Mouse (Mus musculus): ENCODE measurements around the gene Anln. TPM values are rescaled to one million over a fixed set of nuclear protein-coding genes. Genes with fewer than 3 reads are reported as not detected.
"Not testable (repeated sequence)": the region's sequence is repeated elsewhere in the genome, so short reads cannot be mapped to it uniquely, and the experiment has no call there.

The Anln gene
- polyA plus RNA-seq, 1 experiment from 2014 or later = 41.9 TPM

DNA sequence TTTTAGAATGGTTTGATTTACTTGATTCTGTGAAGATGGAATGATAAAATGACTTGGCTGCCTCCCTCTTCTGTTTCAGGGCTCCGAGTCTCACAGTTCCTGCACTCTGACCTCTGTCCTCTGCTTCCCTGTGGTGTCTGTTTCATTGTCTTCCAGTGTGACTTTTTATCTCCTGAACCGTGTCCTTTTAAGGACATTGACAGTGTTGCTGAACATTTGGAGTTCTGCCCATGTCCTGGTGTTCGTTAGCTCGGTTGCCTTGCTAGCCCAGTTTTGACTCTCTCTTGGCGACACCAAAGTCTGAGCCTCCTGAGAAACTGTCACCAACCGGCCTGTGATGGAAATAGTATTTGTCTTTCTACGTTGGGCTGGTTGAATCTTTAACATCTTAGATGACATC is 31.5 kb upstream of the Anln start:
- no peak for ATAC-seq (ENCODE audit: insufficient number of reproducible peaks, insufficient read depth, low FRiP score, low TSS enrichment, low read depth)
- H3K27ac ChIP-seq = no peak overlapping the region
- H3K9me3 ChIP-seq = no peaks in the 10 kb centered on the region
- no peak overlapping the region for H3K4me3 ChIP-seq
- no peaks in the 10 kb centered on the region for H3K27me3 ChIP-seq
- no peak overlapping the region for H3K4me2 ChIP-seq
- H3K9ac ChIP-seq = no peak overlapping the region
- H3K36me3 ChIP-seq = no peaks in the 10 kb centered on the region
- 41% methylated on average over 7 of the region's 7 CpGs for WGBS
- H3K4me1 ChIP-seq = no peaks in the 10 kb centered on the region

- H3K27me3 ChIP-seq = no peaks in the 10 kb centered on the region
- ATAC-seq (ENCODE audit: insufficient number of reproducible peaks, insufficient read depth, low FRiP score, low TSS enrichment, low read depth) = no peak
- no peak overlapping the region for H3K4me3 ChIP-seq
- WGBS = 80% methylated on average over 3 of the region's 3 CpGs
- no peaks in the 10 kb centered on the region for H3K36me3 ChIP-seq
- no peaks in the 10 kb centered on the region for H3K9me3 ChIP-seq
- no peak overlapping the region for H3K4me2 ChIP-seq
- H3K9ac ChIP-seq = no peak overlapping the region
- no peaks in the 10 kb centered on the region for H3K4me1 ChIP-seq
- H3K27ac ChIP-seq = no peak overlapping the region
Measured at GRCm38 (mm10) chr9:22419877-22420276, 30.9 kb upstream of the Anln start.

- H3K4me3 ChIP-seq = no peak overlapping the region
- 46% methylated on average over 6 of the region's 6 CpGs for WGBS
Measured at GRCm38 (mm10) chr9:22417547-22417946, 28.6 kb upstream of the Anln start.

DNA sequence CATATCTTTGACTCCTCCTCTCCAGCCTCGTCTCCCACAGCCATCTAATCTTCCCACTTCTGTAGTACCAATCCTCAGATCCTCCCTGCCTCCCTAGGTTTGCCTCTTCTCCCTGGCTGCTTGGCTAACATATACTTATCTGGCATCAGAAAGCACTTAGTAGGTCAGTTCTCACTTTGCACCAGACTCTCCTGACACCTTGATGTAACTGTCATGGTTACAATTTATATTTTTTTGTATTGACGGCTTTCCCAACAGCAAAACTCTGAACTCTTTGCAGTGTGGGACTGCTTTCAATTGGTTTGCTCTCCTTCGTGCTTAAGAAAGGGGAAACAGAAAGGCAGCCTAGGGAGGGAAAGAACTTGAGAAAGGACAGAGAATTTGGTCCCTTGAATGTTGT is 27.2 kb upstream of the Anln start:
- no peak overlapping the region for H3K27ac ChIP-seq
- no peaks in the 10 kb centered on the region for H3K27me3 ChIP-seq
- 70% methylated on average over 3 of the region's 3 CpGs for WGBS
- H3K4me3 ChIP-seq = no peak overlapping the region
- no peak for ATAC-seq (ENCODE audit: insufficient number of reproducible peaks, insufficient read depth, low FRiP score, low TSS enrichment, low read depth)
- no peaks in the 10 kb centered on the region for H3K9me3 ChIP-seq
- no peak overlapping the region for H3K4me2 ChIP-seq
- H3K9ac ChIP-seq = no peak overlapping the region
- H3K4me1 ChIP-seq = peaks cover 2% of the 10 kb centered on the region; the same call in 1 of the 2 replicates
- no peaks in the 10 kb centered on the region for H3K36me3 ChIP-seq

More at GRCm38 (mm10) chr9:22417547-22417946, 28.6 kb upstream of the Anln start:
- H3K27me3 ChIP-seq = no peaks in the 10 kb centered on the region
- H3K4me1 ChIP-seq = no peaks in the 10 kb centered on the region
- no peak for ATAC-seq (ENCODE audit: insufficient number of reproducible peaks, insufficient read depth, low FRiP score, low TSS enrichment, low read depth)
- no peak overlapping the region for H3K27ac ChIP-seq
- H3K9ac ChIP-seq = no peak overlapping the region
- H3K36me3 ChIP-seq = no peaks in the 10 kb centered on the region
- H3K4me2 ChIP-seq = no peak overlapping the region
- H3K9me3 ChIP-seq = no peaks in the 10 kb centered on the region

GRCm38 (mm10) chr9:22411002-22411857 is 22.2 kb upstream of the Anln start, which contains the start of gene 9530077C05Rik:
Gene 9530077C05Rik, plus strand, starts transcription at chr9:22411513.
- ATAC-seq (ENCODE audit: insufficient number of reproducible peaks, insufficient read depth, low FRiP score, low TSS enrichment, low read depth) = peak; percentile 96
- H3K4me3 ChIP-seq = peak within 1 kb of the TSS; percentile 64
- no peak within 1 kb of the TSS for H3K27ac ChIP-seq
- under 1% methylated on average over 43 of the region's 43 CpGs for WGBS
- H3K9ac ChIP-seq = peak within 1 kb of the TSS; percentile 69
- peak within 1 kb of the TSS; percentile 81 for H3K4me2 ChIP-seq
- no peaks in the 10 kb centered on the region for H3K9me3 ChIP-seq
- no peaks in the 10 kb centered on the region for H3K36me3 ChIP-seq
- no peaks in the 10 kb centered on the region for H3K27me3 ChIP-seq
- H3K4me1 ChIP-seq = peaks cover 2% of the 10 kb centered on the region; the same call in 1 of the 2 replicates

DNA sequence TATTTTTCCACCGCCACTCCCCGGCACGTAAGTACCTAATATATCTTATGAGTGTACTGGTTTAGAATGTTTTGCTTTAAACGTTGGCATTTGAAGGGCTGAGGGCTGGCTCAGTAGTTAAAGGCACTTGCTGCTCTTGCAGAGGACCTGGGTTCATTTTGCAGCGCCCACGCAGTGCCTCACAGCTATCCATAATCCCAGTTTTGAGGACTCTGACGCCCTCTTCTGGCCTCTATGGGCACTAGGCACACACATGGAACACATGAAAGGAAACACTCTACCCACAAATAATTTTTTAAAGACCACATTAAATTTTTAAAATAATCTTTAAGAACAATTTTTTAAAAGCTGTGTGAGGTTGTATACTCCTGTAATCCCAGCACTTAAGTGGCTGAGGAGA is 20.5 kb upstream of the Anln start:
- no peak overlapping the region for H3K9ac ChIP-seq
- ATAC-seq (ENCODE audit: insufficient number of reproducible peaks, insufficient read depth, low FRiP score, low TSS enrichment, low read depth) = no peak
- WGBS = 75% methylated on average over 7 of the region's 7 CpGs

DNA sequence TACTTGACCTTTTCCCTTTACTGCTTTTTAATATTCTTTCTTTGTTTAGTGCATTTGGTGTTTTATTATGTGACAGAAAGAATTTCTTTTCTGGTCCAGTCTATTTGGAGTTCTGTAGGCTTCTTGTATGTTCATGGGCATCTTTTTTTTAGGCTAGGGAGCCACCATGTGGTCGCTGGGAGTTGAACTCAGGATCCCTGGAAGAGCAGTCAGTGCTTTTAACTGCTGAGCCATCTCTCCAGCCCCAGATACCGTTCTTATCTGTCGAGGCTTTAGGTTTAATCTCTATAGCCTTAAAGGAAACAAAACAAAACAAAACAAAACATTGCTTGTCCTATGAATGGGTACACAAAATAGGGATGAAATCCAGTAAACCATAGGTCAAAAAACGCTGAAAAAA is 19.4 kb upstream of the Anln start:
- H3K27ac ChIP-seq; H3K27me3 ChIP-seq; H3K9ac ChIP-seq; H3K4me1 ChIP-seq; ATAC-seq (ENCODE audit: insufficient number of reproducible peaks, insufficient read depth, low FRiP score, low TSS enrichment, low read depth); H3K9me3 ChIP-seq; H3K36me3 ChIP-seq; H3K4me3 ChIP-seq; H3K4me2 ChIP-seq: not testable (repeated sequence)
- 27% methylated on average over 4 of the region's 4 CpGs for WGBS

More for the DNA sequence above, 20.5 kb upstream of the Anln start:
- Histone ChIP-seq H3K4me1 (peaks cover 2% of the 10 kb centered on the region; the same call in 1 of the 2 replicates), H3K27me3 (no peaks in the 10 kb centered on the region), H3K4me2 (no peak overlapping the region), H3K4me3 (no peak overlapping the region), H3K9me3 (no peaks in the 10 kb centered on the region), H3K36me3 (no peaks in the 10 kb centered on the region), H3K27ac (no peak overlapping the region)

DNA sequence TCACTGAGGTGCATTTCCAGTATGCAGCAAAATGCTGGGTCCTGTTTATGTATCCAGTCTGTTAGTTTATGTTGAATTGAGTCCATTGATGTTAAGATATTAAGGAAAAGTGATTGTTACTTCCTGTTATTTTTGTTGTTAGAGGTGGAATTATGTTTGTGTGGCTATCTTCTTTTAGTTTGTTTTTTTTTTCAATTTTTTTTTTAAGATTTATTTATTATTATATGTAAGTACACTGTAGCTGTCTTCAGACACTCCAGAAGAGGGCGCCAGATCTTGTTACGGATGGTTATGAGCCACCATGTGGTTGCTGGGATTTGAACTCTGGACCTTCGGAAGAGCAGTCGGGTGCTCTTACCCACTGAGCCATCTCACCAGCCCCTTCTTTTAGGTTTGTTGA is 18.6 kb upstream of the Anln start:
- 79% methylated on average over 4 of the region's 4 CpGs for WGBS
- not testable (repeated sequence) for ATAC-seq (ENCODE audit: insufficient number of reproducible peaks, insufficient read depth, low FRiP score, low TSS enrichment, low read depth); H3K36me3 ChIP-seq; H3K27me3 ChIP-seq; H3K4me3 ChIP-seq; H3K27ac ChIP-seq; H3K9me3 ChIP-seq; H3K4me1 ChIP-seq; H3K4me2 ChIP-seq; H3K9ac ChIP-seq

GRCm38 (mm10) chr9:22405414-22405813 is 16.4 kb upstream of the Anln start:
- 65% methylated on average over 3 of the region's 3 CpGs for WGBS
- no peak overlapping the region for H3K27ac ChIP-seq
- H3K9me3 ChIP-seq = no peaks in the 10 kb centered on the region
- no peak overlapping the region for H3K9ac ChIP-seq
- no peak for ATAC-seq (ENCODE audit: insufficient number of reproducible peaks, insufficient read depth, low FRiP score, low TSS enrichment, low read depth)
- no peaks in the 10 kb centered on the region for H3K27me3 ChIP-seq
- no peaks in the 10 kb centered on the region for H3K36me3 ChIP-seq
- H3K4me2 ChIP-seq = no peak overlapping the region
- no peaks in the 10 kb centered on the region for H3K4me1 ChIP-seq
- H3K4me3 ChIP-seq = no peak overlapping the region

GRCm38 (mm10) chr9:22403501-22403900 is 14.5 kb upstream of the Anln start:
- 70% methylated on average over 2 of the region's 2 CpGs for WGBS
- not testable (repeated sequence) for H3K9me3 ChIP-seq; H3K4me2 ChIP-seq; ATAC-seq (ENCODE audit: insufficient number of reproducible peaks, insufficient read depth, low FRiP score, low TSS enrichment, low read depth); H3K27me3 ChIP-seq; H3K4me1 ChIP-seq; H3K4me3 ChIP-seq; H3K9ac ChIP-seq; H3K27ac ChIP-seq; H3K36me3 ChIP-seq

- H3K4me2 ChIP-seq = no peak overlapping the region
- H3K4me3 ChIP-seq = no peak overlapping the region
- H3K27ac ChIP-seq = no peak overlapping the region
- H3K27me3 ChIP-seq = no peaks in the 10 kb centered on the region
- no peaks in the 10 kb centered on the region for H3K4me1 ChIP-seq
- H3K9me3 ChIP-seq = no peaks in the 10 kb centered on the region
- no peak for ATAC-seq (ENCODE audit: insufficient number of reproducible peaks, insufficient read depth, low FRiP score, low TSS enrichment, low read depth)
- WGBS = 79% methylated on average over 3 of the region's 3 CpGs
- H3K9ac ChIP-seq = no peak overlapping the region
- no peaks in the 10 kb centered on the region for H3K36me3 ChIP-seq
Measured at GRCm38 (mm10) chr9:22402976-22403375, 14.0 kb upstream of the Anln start.

- Histone ChIP-seq H3K9me3 (no peaks in the 10 kb centered on the region), H3K4me1 (no peaks in the 10 kb centered on the region), H3K27me3 (no peaks in the 10 kb centered on the region), H3K4me3 (no peak overlapping the region), H3K36me3 (no peaks in the 10 kb centered on the region), H3K27ac (no peak overlapping the region), H3K9ac (no peak overlapping the region), H3K4me2 (no peak overlapping the region)
- ATAC-seq (ENCODE audit: insufficient number of reproducible peaks, insufficient read depth, low FRiP score, low TSS enrichment, low read depth) = no peak
- WGBS = 80% methylated on average over 6 of the region's 6 CpGs
Measured at GRCm38 (mm10) chr9:22402001-22402400, 13.0 kb upstream of the Anln start.

Measured in embryonic facial prominence, embryonic 13.5 days (tissue).